Mouse (Mus musculus): Measurements from ENCODE around the gene Etnk1. TPM values are rescaled to one million over a fixed set of nuclear protein-coding genes. Genes with fewer than 3 reads are reported as not detected.

Gene Etnk1
- polyA plus RNA-seq, 1 experiment = 6.6 TPM

DNA sequence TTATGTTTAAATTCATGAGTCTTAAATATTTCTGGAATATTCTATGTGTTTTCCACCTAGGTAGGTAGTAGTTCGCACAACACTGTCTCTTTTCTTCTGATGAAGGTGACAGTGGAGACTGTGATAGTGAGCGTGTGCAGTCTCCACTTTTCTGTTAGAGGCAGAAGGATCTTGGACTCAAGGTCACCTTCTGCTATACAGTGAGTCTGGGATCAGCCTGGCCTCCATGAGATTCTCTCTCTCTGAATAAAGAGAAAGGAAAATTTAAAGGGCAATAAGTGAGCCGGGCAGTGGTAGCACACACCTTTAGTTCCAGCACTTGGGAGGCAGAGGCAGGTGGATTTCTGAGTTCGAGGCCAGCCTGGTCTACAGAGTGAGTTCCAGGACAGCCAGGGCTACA lies 24.2 kb upstream of the Etnk1 start:
- no peak overlapping the region for H3ac ChIP-seq (ENCODE audit: control insufficient read depth, insufficient read length)
- TF ChIP-seq MYOG (IDR thresholded peaks at IDR 0.05; ENCODE audit: control insufficient read depth in 1 of 3, insufficient read depth in 1 of 3, insufficient read length in 2 of 3, low read depth in 2 of 3) (no peak), TCF12 (IDR thresholded peaks at IDR 0.05; ENCODE audit: insufficient read depth, poor library complexity, severe bottlenecking) (no peak), CEBPB (IDR thresholded peaks at IDR 0.05; ENCODE audit: insufficient read depth, poor library complexity, severe bottlenecking) (no peak), TCF3 (IDR thresholded peaks at IDR 0.05; ENCODE audit: insufficient read length, low read depth) (no peak), MAX (IDR thresholded peaks at IDR 0.05; ENCODE audit: low read depth) (no peak), MYOD1 (IDR thresholded peaks at IDR 0.05; ENCODE audit: control insufficient read depth in 1 of 3, insufficient read length in 2 of 3, low read depth in 2 of 3) (no peak), REST (IDR thresholded peaks at IDR 0.05; ENCODE audit: insufficient read depth, insufficient read length) (no peak), E2F4 (IDR thresholded peaks at IDR 0.05; ENCODE audit: insufficient read depth) (no peak), SRF (IDR thresholded peaks at IDR 0.05; ENCODE audit: control insufficient read depth, insufficient read length, low read depth) (no peak), POLR2A (IDR thresholded peaks at IDR 0.05; ENCODE audit: insufficient read length, low read depth) (no peak), POLR2AphosphoS2 (IDR thresholded peaks at IDR 0.05; ENCODE audit: insufficient read length, low read depth) (no peak), USF1 (IDR thresholded peaks at IDR 0.05; ENCODE audit: low read depth) (no peak)
- no peaks in the 10 kb centered on the region for H3K27me3 ChIP-seq (ENCODE audit: control insufficient read depth, insufficient read depth, insufficient read length)
- H3K4me3 ChIP-seq = no peak overlapping the region
- H3K4me2 ChIP-seq (ENCODE audit: low read depth) = no peak overlapping the region
- no peaks in the 10 kb centered on the region for H3K79me2 ChIP-seq (ENCODE audit: control insufficient read depth, insufficient read depth)
- no peaks in the 10 kb centered on the region for H3K36me3 ChIP-seq (ENCODE audit: control insufficient read depth, insufficient read depth)

DNA sequence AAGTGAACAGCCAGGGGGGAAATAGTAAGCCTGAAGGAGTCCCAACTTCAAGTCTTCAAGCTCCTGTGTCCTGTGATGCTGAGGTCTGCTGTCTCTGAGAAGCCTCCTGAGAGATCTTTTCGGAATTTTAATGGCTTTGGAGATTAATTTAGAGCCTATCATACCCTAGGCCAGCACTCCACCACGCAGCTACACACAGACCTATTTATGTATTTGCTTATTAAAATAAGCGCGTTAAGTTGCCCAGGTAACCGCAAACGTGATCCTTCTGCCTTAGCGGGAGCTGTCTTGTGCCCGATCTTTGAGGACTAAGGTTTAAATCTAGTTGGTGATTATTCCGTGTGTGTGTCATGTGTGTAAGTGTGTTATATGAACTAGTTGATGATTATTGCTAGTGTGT lies 23.7 kb upstream of the Etnk1 start:
- Histone ChIP-seq H3K27me3 (ENCODE audit: control insufficient read depth, insufficient read depth, insufficient read length) (no peaks in the 10 kb centered on the region), H3K4me2 (ENCODE audit: low read depth) (no peak overlapping the region), H3K79me2 (ENCODE audit: control insufficient read depth, insufficient read depth) (no peaks in the 10 kb centered on the region), H3K36me3 (ENCODE audit: control insufficient read depth, insufficient read depth) (no peaks in the 10 kb centered on the region), H3ac (ENCODE audit: control insufficient read depth, insufficient read length) (no peak overlapping the region), H3K4me3 (no peak overlapping the region)
- TF ChIP-seq POLR2AphosphoS2 (IDR thresholded peaks at IDR 0.05; ENCODE audit: insufficient read length, low read depth) (no peak), E2F4 (IDR thresholded peaks at IDR 0.05; ENCODE audit: insufficient read depth) (no peak), CEBPB (IDR thresholded peaks at IDR 0.05; ENCODE audit: insufficient read depth, poor library complexity, severe bottlenecking) (no peak), MYOG (IDR thresholded peaks at IDR 0.05; ENCODE audit: control insufficient read depth in 1 of 3, insufficient read depth in 1 of 3, insufficient read length in 2 of 3, low read depth in 2 of 3) (no peak), POLR2A (IDR thresholded peaks at IDR 0.05; ENCODE audit: insufficient read length, low read depth) (no peak), MYOD1 (IDR thresholded peaks at IDR 0.05; ENCODE audit: control insufficient read depth in 1 of 3, insufficient read length in 2 of 3, low read depth in 2 of 3) (no peak)

DNA sequence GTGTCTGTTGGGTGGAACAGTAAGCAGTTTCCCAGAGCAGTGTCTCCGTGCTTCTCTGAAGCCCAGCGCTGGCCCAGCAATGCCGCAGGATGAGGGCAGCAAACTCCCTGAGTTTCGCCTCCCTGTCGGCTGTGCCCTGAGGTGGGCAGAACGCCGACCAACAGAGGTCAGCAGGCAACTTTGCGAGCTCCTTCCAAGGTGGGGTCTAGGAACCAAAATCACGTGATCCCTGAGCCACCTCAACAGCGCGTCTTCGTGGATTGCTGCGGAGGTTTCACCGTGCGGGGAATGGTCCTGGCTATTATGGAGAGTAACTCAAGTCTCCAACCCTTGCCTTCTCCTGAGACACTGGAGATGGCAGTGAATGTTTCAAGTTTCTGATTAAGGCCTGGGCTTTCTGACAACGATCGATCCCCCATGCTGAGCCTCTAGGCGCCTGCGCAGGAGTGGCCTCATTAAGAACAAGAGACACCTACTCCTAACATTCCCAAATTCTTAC lies 23.2 kb upstream of the Etnk1 start:
- H3K27me3 ChIP-seq (ENCODE audit: control insufficient read depth, insufficient read depth, insufficient read length) = no peaks in the 10 kb centered on the region
- H3ac ChIP-seq (ENCODE audit: control insufficient read depth, insufficient read length) = no peak overlapping the region
- no peak for TF ChIP-seq POLR2AphosphoS2 (IDR thresholded peaks at IDR 0.05; ENCODE audit: insufficient read length, low read depth)
- TF ChIP-seq E2F4 (IDR thresholded peaks at IDR 0.05; ENCODE audit: insufficient read depth) = no peak
- TF ChIP-seq REST (IDR thresholded peaks at IDR 0.05; ENCODE audit: insufficient read depth, insufficient read length) = no peak
- no peak for TF ChIP-seq TCF12 (IDR thresholded peaks at IDR 0.05; ENCODE audit: insufficient read depth, poor library complexity, severe bottlenecking)
- TF ChIP-seq CEBPB (IDR thresholded peaks at IDR 0.05; ENCODE audit: insufficient read depth, poor library complexity, severe bottlenecking) = no peak
- TF ChIP-seq SRF (IDR thresholded peaks at IDR 0.05; ENCODE audit: control insufficient read depth, insufficient read length, low read depth) = no peak
- no peaks in the 10 kb centered on the region for H3K36me3 ChIP-seq (ENCODE audit: control insufficient read depth, insufficient read depth)
- H3K4me3 ChIP-seq = no peak overlapping the region
- no peaks in the 10 kb centered on the region for H3K79me2 ChIP-seq (ENCODE audit: control insufficient read depth, insufficient read depth)
- no peak overlapping the region for H3K4me2 ChIP-seq (ENCODE audit: low read depth)

DNA sequence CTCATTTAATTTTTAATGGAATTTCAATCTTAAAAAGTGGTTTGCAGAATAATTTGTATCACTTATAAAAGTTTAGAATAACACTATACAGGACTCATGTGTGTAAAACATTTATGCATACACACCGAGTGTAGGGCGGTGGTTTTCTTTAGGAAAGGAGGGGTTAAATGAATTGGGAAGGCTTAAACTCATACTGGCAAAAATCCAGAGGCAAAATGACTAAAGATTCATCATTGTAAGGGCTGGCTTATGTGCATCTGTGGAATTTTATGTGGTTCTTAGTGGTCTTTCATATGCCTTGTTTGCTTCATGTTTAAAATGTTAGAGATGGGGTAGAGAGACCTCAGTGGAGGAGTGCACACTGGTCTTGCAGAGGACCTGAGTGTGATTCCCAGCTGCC lies 22.5 kb upstream of the Etnk1 start:
- no peaks in the 10 kb centered on the region for H3K27me3 ChIP-seq (ENCODE audit: control insufficient read depth, insufficient read depth, insufficient read length)
- H3K4me3 ChIP-seq = no peak overlapping the region
- no peak overlapping the region for H3K4me2 ChIP-seq (ENCODE audit: low read depth)
- TF ChIP-seq MYOG (IDR thresholded peaks at IDR 0.05; ENCODE audit: control insufficient read depth in 1 of 3, insufficient read depth in 1 of 3, insufficient read length in 2 of 3, low read depth in 2 of 3) (no peak), E2F4 (IDR thresholded peaks at IDR 0.05; ENCODE audit: insufficient read depth) (no peak), MYOD1 (IDR thresholded peaks at IDR 0.05; ENCODE audit: control insufficient read depth in 1 of 3, insufficient read length in 2 of 3, low read depth in 2 of 3) (no peak), MAX (IDR thresholded peaks at IDR 0.05; ENCODE audit: low read depth) (no peak), POLR2A (IDR thresholded peaks at IDR 0.05; ENCODE audit: insufficient read length, low read depth) (no peak), TCF12 (IDR thresholded peaks at IDR 0.05; ENCODE audit: insufficient read depth, poor library complexity, severe bottlenecking) (no peak), CEBPB (IDR thresholded peaks at IDR 0.05; ENCODE audit: insufficient read depth, poor library complexity, severe bottlenecking) (no peak), TCF3 (IDR thresholded peaks at IDR 0.05; ENCODE audit: insufficient read length, low read depth) (no peak), USF1 (IDR thresholded peaks at IDR 0.05; ENCODE audit: low read depth) (no peak), POLR2AphosphoS2 (IDR thresholded peaks at IDR 0.05; ENCODE audit: insufficient read length, low read depth) (no peak), SRF (IDR thresholded peaks at IDR 0.05; ENCODE audit: control insufficient read depth, insufficient read length, low read depth) (no peak), REST (IDR thresholded peaks at IDR 0.05; ENCODE audit: insufficient read depth, insufficient read length) (no peak)
- H3K36me3 ChIP-seq (ENCODE audit: control insufficient read depth, insufficient read depth) = no peaks in the 10 kb centered on the region
- H3K79me2 ChIP-seq (ENCODE audit: control insufficient read depth, insufficient read depth) = no peaks in the 10 kb centered on the region
- no peak overlapping the region for H3ac ChIP-seq (ENCODE audit: control insufficient read depth, insufficient read length)

DNA sequence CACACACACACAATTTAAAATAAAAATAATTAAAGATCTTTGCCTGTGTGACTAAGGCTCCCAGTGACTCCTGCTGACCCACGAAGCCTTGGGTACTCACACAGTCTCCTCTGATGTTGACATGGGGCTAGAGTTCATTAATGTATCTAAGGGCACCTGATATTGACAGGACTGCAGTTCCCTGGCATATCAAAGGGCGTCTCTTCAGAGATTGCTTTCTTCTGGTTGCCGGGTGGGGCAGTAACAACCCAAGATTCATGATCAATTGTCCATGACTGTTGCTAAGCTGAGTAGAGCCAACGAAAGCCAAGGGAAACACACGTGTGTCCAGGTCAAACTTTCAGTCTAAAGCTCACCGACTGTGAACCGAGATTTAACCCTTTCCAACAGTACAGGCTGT lies 22.0 kb upstream of the Etnk1 start:
- no peak overlapping the region for H3ac ChIP-seq (ENCODE audit: control insufficient read depth, insufficient read length)
- H3K36me3 ChIP-seq (ENCODE audit: control insufficient read depth, insufficient read depth) = no peaks in the 10 kb centered on the region
- no peaks in the 10 kb centered on the region for H3K27me3 ChIP-seq (ENCODE audit: control insufficient read depth, insufficient read depth, insufficient read length)
- H3K4me2 ChIP-seq (ENCODE audit: low read depth) = no peak overlapping the region
- no peak for TF ChIP-seq POLR2A (IDR thresholded peaks at IDR 0.05; ENCODE audit: insufficient read length, low read depth)
- TF ChIP-seq CEBPB (IDR thresholded peaks at IDR 0.05; ENCODE audit: insufficient read depth, poor library complexity, severe bottlenecking) = no peak
- TF ChIP-seq TCF3 (IDR thresholded peaks at IDR 0.05; ENCODE audit: insufficient read length, low read depth) = no peak
- no peak for TF ChIP-seq SRF (IDR thresholded peaks at IDR 0.05; ENCODE audit: control insufficient read depth, insufficient read length, low read depth)
- H3K4me3 ChIP-seq = no peak overlapping the region
- no peaks in the 10 kb centered on the region for H3K79me2 ChIP-seq (ENCODE audit: control insufficient read depth, insufficient read depth)
